Mouse (Mus musculus): ENCODE measurements at regions not wholly inside any gene's neighbourhood (a gene's known extent, or its start where the extent isn't known, plus 50 kb on each side); places are given as distances from the start of the nearest gene placed in this dataset.

- no peak for ATAC-seq
Observed at GRCm38 (mm10) chr12:109966776-109967175, 312.1 kb upstream of the Dio3 start.

GRCm38 (mm10) chr12:109968303-109968702 lies 310.6 kb upstream of the Dio3 start:
- ATAC-seq = no peak
- DNase-seq = no peak
- Histone ChIP-seq H3K4me2 (ENCODE audit: low read depth, low read length) (no peak overlapping the region), H3K4me1 (ENCODE audit: insufficient read depth) (no peaks in the 10 kb centered on the region), H3K9ac (replicated peaks) (no peak overlapping the region), H3K27ac (ENCODE audit: low read depth) (no peak overlapping the region), H3K9me3 (ENCODE audit: low read length) (no peaks in the 10 kb centered on the region), H3K4me3 (ENCODE audit: low read depth, low read length) (no peak overlapping the region), H3K36me3 (replicated peaks; ENCODE audit: insufficient read depth, low read length) (no peaks in the 10 kb centered on the region), H3K27me3 (ENCODE audit: insufficient read depth, low read length) (no peaks in the 10 kb centered on the region)
- WGBS (ENCODE audit: insufficient replicate concordance) = 84% methylated on average over 7 of the region's 7 CpGs
- TF ChIP-seq EP300 (IDR thresholded peaks at IDR 0.05; ENCODE audit: low read depth) (no peak), CTCF (IDR thresholded peaks at IDR 0.05; ENCODE audit: low read depth) (no peak)

More at GRCm38 (mm10) chr12:109966776-109967175, 312.1 kb upstream of the Dio3 start:
- Histone ChIP-seq H3K27ac (ENCODE audit: low read depth) (no peak overlapping the region), H3K9ac (replicated peaks) (no peak overlapping the region), H3K9me3 (ENCODE audit: low read length) (no peaks in the 10 kb centered on the region), H3K27me3 (ENCODE audit: insufficient read depth, low read length) (no peaks in the 10 kb centered on the region), H3K4me1 (ENCODE audit: insufficient read depth) (no peaks in the 10 kb centered on the region), H3K4me3 (ENCODE audit: low read depth, low read length) (no peak overlapping the region), H3K4me2 (ENCODE audit: low read depth, low read length) (no peak overlapping the region), H3K36me3 (replicated peaks; ENCODE audit: insufficient read depth, low read length) (no peaks in the 10 kb centered on the region)
- 70% methylated on average over 12 of the region's 12 CpGs for WGBS (ENCODE audit: insufficient replicate concordance)
- no peak for DNase-seq
- TF ChIP-seq CTCF (IDR thresholded peaks at IDR 0.05; ENCODE audit: low read depth) (no peak), EP300 (IDR thresholded peaks at IDR 0.05; ENCODE audit: low read depth) (no peak)

GRCm38 (mm10) chr12:109971508-109971907 lies 307.4 kb upstream of the Dio3 start:
- Histone ChIP-seq H3K36me3 (replicated peaks; ENCODE audit: insufficient read depth, low read length) (no peaks in the 10 kb centered on the region), H3K9ac (replicated peaks) (no peak overlapping the region), H3K4me2 (ENCODE audit: low read depth, low read length) (no peak overlapping the region), H3K9me3 (ENCODE audit: low read length) (no peaks in the 10 kb centered on the region), H3K27ac (ENCODE audit: low read depth) (no peak overlapping the region), H3K4me1 (ENCODE audit: insufficient read depth) (no peaks in the 10 kb centered on the region), H3K4me3 (ENCODE audit: low read depth, low read length) (no peak overlapping the region), H3K27me3 (ENCODE audit: insufficient read depth, low read length) (no peaks in the 10 kb centered on the region)
- ATAC-seq = no peak
- TF ChIP-seq EP300 (IDR thresholded peaks at IDR 0.05; ENCODE audit: low read depth) (no peak), CTCF (IDR thresholded peaks at IDR 0.05; ENCODE audit: low read depth) (no peak)
- WGBS (ENCODE audit: insufficient replicate concordance) = 35% methylated on average over 3 of the region's 3 CpGs
- no peak for DNase-seq

- Histone ChIP-seq H3K9me3 (ENCODE audit: low read length) (no peaks in the 10 kb centered on the region), H3K9ac (replicated peaks) (no peak overlapping the region), H3K4me3 (ENCODE audit: low read depth, low read length) (no peak overlapping the region), H3K4me1 (ENCODE audit: insufficient read depth) (no peaks in the 10 kb centered on the region), H3K36me3 (replicated peaks; ENCODE audit: insufficient read depth, low read length) (no peaks in the 10 kb centered on the region), H3K4me2 (ENCODE audit: low read depth, low read length) (no peak overlapping the region), H3K27me3 (ENCODE audit: insufficient read depth, low read length) (no peaks in the 10 kb centered on the region), H3K27ac (ENCODE audit: low read depth) (no peak overlapping the region)
- ATAC-seq (no peak), DNase-seq (no peak)
- TF ChIP-seq EP300 (IDR thresholded peaks at IDR 0.05; ENCODE audit: low read depth) (no peak), CTCF (IDR thresholded peaks at IDR 0.05; ENCODE audit: low read depth) (no peak)
- 46% methylated on average over 5 of the region's 5 CpGs for WGBS (ENCODE audit: insufficient replicate concordance)
Observed at GRCm38 (mm10) chr12:109972366-109973015, 306.4 kb upstream of the Dio3 start.

- TF ChIP-seq EP300 (IDR thresholded peaks at IDR 0.05; ENCODE audit: low read depth) (no peak), CTCF (IDR thresholded peaks at IDR 0.05; ENCODE audit: low read depth) (no peak)
- H3K27me3 ChIP-seq (ENCODE audit: insufficient read depth, low read length) = no peaks in the 10 kb centered on the region
- no peak overlapping the region for H3K4me3 ChIP-seq (ENCODE audit: low read depth, low read length)
Observed at GRCm38 (mm10) chr12:109973598-109973997, 305.3 kb upstream of the Dio3 start.

GRCm38 (mm10) chr12:109975176-109975972 lies 303.5 kb upstream of the Dio3 start:
- DNase-seq = no peak
- no peaks in the 10 kb centered on the region for H3K9me3 ChIP-seq (ENCODE audit: low read length)
- no peaks in the 10 kb centered on the region for H3K36me3 ChIP-seq (replicated peaks; ENCODE audit: insufficient read depth, low read length)
- WGBS (ENCODE audit: insufficient replicate concordance) = 85% methylated on average over 17 of the region's 17 CpGs
- H3K4me1 ChIP-seq (ENCODE audit: insufficient read depth) = no peaks in the 10 kb centered on the region
- no peak overlapping the region for H3K27ac ChIP-seq (ENCODE audit: low read depth)
- no peak overlapping the region for H3K4me3 ChIP-seq (ENCODE audit: low read depth, low read length)
- H3K9ac ChIP-seq (replicated peaks) = no peak overlapping the region
- H3K27me3 ChIP-seq (ENCODE audit: insufficient read depth, low read length) = no peaks in the 10 kb centered on the region
- TF ChIP-seq EP300 (IDR thresholded peaks at IDR 0.05; ENCODE audit: low read depth) (no peak), CTCF (IDR thresholded peaks at IDR 0.05; ENCODE audit: low read depth) (no peak)
- no peak overlapping the region for H3K4me2 ChIP-seq (ENCODE audit: low read depth, low read length)
- no peak for ATAC-seq

More at GRCm38 (mm10) chr12:109973598-109973997, 305.3 kb upstream of the Dio3 start:
- Histone ChIP-seq H3K36me3 (replicated peaks; ENCODE audit: insufficient read depth, low read length) (no peaks in the 10 kb centered on the region), H3K4me2 (ENCODE audit: low read depth, low read length) (no peak overlapping the region), H3K9me3 (ENCODE audit: low read length) (no peaks in the 10 kb centered on the region), H3K27ac (ENCODE audit: low read depth) (no peak overlapping the region), H3K4me1 (ENCODE audit: insufficient read depth) (no peaks in the 10 kb centered on the region), H3K9ac (replicated peaks) (no peak overlapping the region)
- peak; percentile 49; the same call in 1 of the 2 replicates for ATAC-seq
- 56% methylated on average over 4 of the region's 4 CpGs for WGBS (ENCODE audit: insufficient replicate concordance)
- DNase-seq = no peak

Data from liver, postnatal 0 days (tissue).